ENCODE assay signal across 19 mouse cellular contexts in genomic region chr1:34331767-34332166, GRCm38 (mm10).
DNase-seq lines count a peak whose midpoint lies in the region; ATAC-seq and TF ChIP-seq lines count a peak whose summit lies in the region.
"Had no signal": no experiment of that assay in that cellular context is flagged by ENCODE, and none has a peak within 500 bp of the region (broad histone marks: within the 10 kb centered on the region; RNA-seq: fewer than 3 reads in every experiment).

No protein-coding gene starts in this region.

- H3K9ac ChIP-seq in embryonic facial prominence, embryonic 14.5 days (ENCODE audit: low read depth, low read length) = no peak overlapping the region
- no peak overlapping the region for H3K9ac ChIP-seq in kidney, postnatal 0 days (ENCODE audit: low read depth, low read length)
- H3K9ac ChIP-seq in limb, embryonic 14.5 days (ENCODE audit: low read depth, low read length, severe bottlenecking) = no peak overlapping the region
- no peak overlapping the region for H3K9ac ChIP-seq in stomach, embryonic 16.5 days (ENCODE audit: low read length)
- H3K9ac ChIP-seq in stomach, postnatal 0 days (ENCODE audit: low read length) = no peak overlapping the region
- H3K9ac ChIP-seq: hindbrain, embryonic 12.5 days; kidney, embryonic 15.5 days; limb, embryonic 13.5 days; liver, embryonic 15.5 days; midbrain, embryonic 15.5 days had no signal

- no peak for TF ChIP-seq CTCF in kidney, postnatal 0 days (IDR thresholded peaks at IDR 0.05; ENCODE audit: low read depth)
- no peak for TF ChIP-seq CTCF in stomach, postnatal 0 days (IDR thresholded peaks at IDR 0.05; ENCODE audit: low read depth)

- H3K27me3 ChIP-seq in embryonic facial prominence, embryonic 14.5 days (replicated peaks; ENCODE audit: control insufficient read depth, insufficient read depth, low read length) = no peaks in the 10 kb centered on the region
- no peaks in the 10 kb centered on the region for H3K27me3 ChIP-seq in embryonic facial prominence, embryonic 10.5 days (replicated peaks; ENCODE audit: low read depth, poor library complexity, severe bottlenecking)
- no peaks in the 10 kb centered on the region for H3K27me3 ChIP-seq in kidney, postnatal 0 days (ENCODE audit: insufficient read depth, low read length)
- no peaks in the 10 kb centered on the region for H3K27me3 ChIP-seq in limb, embryonic 14.5 days (ENCODE audit: control insufficient read depth, insufficient read depth, low read length)
- H3K27me3 ChIP-seq in limb, embryonic 10.5 days (ENCODE audit: low read depth, poor library complexity, severe bottlenecking) = no peaks in the 10 kb centered on the region
- no peaks in the 10 kb centered on the region for H3K27me3 ChIP-seq in stomach, embryonic 16.5 days (ENCODE audit: control insufficient read depth, insufficient read depth, low read length)
- no peaks in the 10 kb centered on the region for H3K27me3 ChIP-seq in stomach, postnatal 0 days (ENCODE audit: control insufficient read depth, insufficient read depth, low read length)
- H3K27me3 ChIP-seq: hindbrain, embryonic 12.5 days; kidney, embryonic 15.5 days; limb, embryonic 13.5 days; liver, embryonic 15.5 days; megakaryocyte, embryonic 14.5 days; midbrain, embryonic 15.5 days had no signal

- TF ChIP-seq POLR2A in limb, embryonic 14.5 days (IDR thresholded peaks at IDR 0.05; ENCODE audit: borderline replicate concordance, extremely low read depth, insufficient read depth, insufficient read length) = no peak

- 55% methylated on average over 3 of the region's 3 CpGs for WGBS in embryonic facial prominence, embryonic 14.5 days
- WGBS in embryonic facial prominence, embryonic 10.5 days = 79% methylated on average over 3 of the region's 3 CpGs
- 61% methylated on average over 3 of the region's 3 CpGs for whole genome bisulfite sequencing in kidney, postnatal 0 days
- 35% methylated on average over 3 of the region's 3 CpGs for WGBS in limb, embryonic 14.5 days
- 58% methylated on average over 3 of the region's 3 CpGs for WGBS in limb, embryonic 10.5 days
- WGBS in stomach, embryonic 16.5 days = 60% methylated on average over 3 of the region's 3 CpGs
- WGBS in stomach, postnatal 0 days = 42% methylated on average over 3 of the region's 3 CpGs

- TF ChIP-seq EP300 in stomach, postnatal 0 days (optimal IDR thresholded peaks at IDR 0.05) = no peak

- DNase-seq in embryonic facial prominence, embryonic 14.5 days (ENCODE audit: low spot score) = peak; percentile 45
- no peak for DNase-seq in embryonic facial prominence, embryonic 10.5 days (ENCODE audit: low spot score)
- peak; percentile 38 for DNase-seq in kidney, postnatal 0 days (ENCODE audit: low spot score)
- DNase-seq in kidney, adult 18-20 months = no peak
- DNase-seq in limb, embryonic 14.5 days (ENCODE audit: low spot score) = peak; percentile 47
- no peak for DNase-seq in limb, embryonic 10.5 days (ENCODE audit: low spot score)
- DNase-seq in stomach, postnatal 0 days (ENCODE audit: low spot score) = no peak
- DNase-seq: cerebellum, postnatal 10 days; thymus, postnatal 36 days had no signal

- H3K4me1 ChIP-seq in embryonic facial prominence, embryonic 14.5 days (ENCODE audit: control insufficient read depth, insufficient read depth, low read length) = peaks cover 3% of the 10 kb centered on the region; the same call in 1 of the 2 replicates
- H3K4me1 ChIP-seq in embryonic facial prominence, embryonic 10.5 days = no peaks in the 10 kb centered on the region
- H3K4me1 ChIP-seq in kidney, postnatal 0 days (replicated peaks; ENCODE audit: insufficient read depth, low read length) = no peaks in the 10 kb centered on the region
- H3K4me1 ChIP-seq in limb, embryonic 14.5 days (ENCODE audit: control insufficient read depth, insufficient read depth, low read length) = 0 out of 2 replicates have a peak, but pooled peaks cover 3% of the 10 kb centered on the region
- no peaks in the 10 kb centered on the region for H3K4me1 ChIP-seq in limb, embryonic 10.5 days
- peaks cover 6% of the 10 kb centered on the region; the same call in 1 of the 2 replicates for H3K4me1 ChIP-seq in stomach, embryonic 16.5 days (ENCODE audit: control insufficient read depth, insufficient read depth, low read length)
- H3K4me1 ChIP-seq in stomach, postnatal 0 days (replicated peaks; ENCODE audit: control insufficient read depth, insufficient read depth) = no peaks in the 10 kb centered on the region
- H3K4me1 ChIP-seq: hindbrain, embryonic 12.5 days; kidney, embryonic 15.5 days; limb, embryonic 13.5 days; liver, embryonic 15.5 days; megakaryocyte, embryonic 14.5 days; midbrain, embryonic 15.5 days had no signal

- no peak for ATAC-seq in embryonic facial prominence, embryonic 14.5 days (ENCODE audit: low read depth)
- no peak for ATAC-seq in kidney, postnatal 0 days (replicated peaks; ENCODE audit: low FRiP score, low read depth)
- no peak for ATAC-seq in limb, embryonic 14.5 days (ENCODE audit: low FRiP score, low read depth)
- ATAC-seq in stomach, embryonic 16.5 days (ENCODE audit: insufficient read depth, low FRiP score) = no peak
- ATAC-seq in stomach, postnatal 0 days (ENCODE audit: low FRiP score, low TSS enrichment) = no peak
- ATAC-seq: CD4-positive, CD25-positive, alpha-beta regulatory T cell, adult 4 months; inflammation-experienced regulatory T-cells, adult 6 months; midbrain, embryonic 15.5 days had no signal

- no peak overlapping the region for H3K4me3 ChIP-seq in embryonic facial prominence, embryonic 14.5 days (ENCODE audit: low read depth, low read length)
- no peak overlapping the region for H3K4me3 ChIP-seq in embryonic facial prominence, embryonic 10.5 days
- no peak overlapping the region for H3K4me3 ChIP-seq in kidney, postnatal 0 days (replicated peaks; ENCODE audit: low read depth, low read length)
- no peak overlapping the region for H3K4me3 ChIP-seq in limb, embryonic 14.5 days (replicated peaks; ENCODE audit: low read length)
- no peak overlapping the region for H3K4me3 ChIP-seq in limb, embryonic 10.5 days
- H3K4me3 ChIP-seq in stomach, embryonic 16.5 days (replicated peaks; ENCODE audit: low read length) = no peak overlapping the region
- H3K4me3 ChIP-seq in stomach, postnatal 0 days (ENCODE audit: low read depth, low read length) = no peak overlapping the region
- H3K4me3 ChIP-seq: hindbrain, embryonic 12.5 days; kidney, embryonic 15.5 days; limb, embryonic 13.5 days; liver, embryonic 15.5 days; megakaryocyte, embryonic 14.5 days; midbrain, embryonic 15.5 days had no signal

- no peak overlapping the region for H3K4me2 ChIP-seq in embryonic facial prominence, embryonic 14.5 days (ENCODE audit: low read depth, low read length)
- no peak overlapping the region for H3K4me2 ChIP-seq in kidney, postnatal 0 days (ENCODE audit: low read length)
- H3K4me2 ChIP-seq in limb, embryonic 14.5 days (replicated peaks; ENCODE audit: low read depth, low read length, severe bottlenecking) = no peak overlapping the region
- H3K4me2 ChIP-seq in stomach, embryonic 16.5 days (ENCODE audit: low read depth, low read length) = no peak overlapping the region
- no peak overlapping the region for H3K4me2 ChIP-seq in stomach, postnatal 0 days (replicated peaks; ENCODE audit: low read depth)
- H3K4me2 ChIP-seq: hindbrain, embryonic 12.5 days; kidney, embryonic 15.5 days; limb, embryonic 13.5 days; liver, embryonic 15.5 days; midbrain, embryonic 15.5 days had no signal

- H3K27ac ChIP-seq in embryonic facial prominence, embryonic 14.5 days (replicated peaks; ENCODE audit: low read depth, low read length) = no peak overlapping the region
- no peak overlapping the region for H3K27ac ChIP-seq in embryonic facial prominence, embryonic 10.5 days (replicated peaks)
- no peak overlapping the region for H3K27ac ChIP-seq in kidney, postnatal 0 days
- H3K27ac ChIP-seq in limb, embryonic 14.5 days (replicated peaks; ENCODE audit: low read depth, low read length) = no peak overlapping the region
- no peak overlapping the region for H3K27ac ChIP-seq in limb, embryonic 10.5 days
- H3K27ac ChIP-seq in stomach, embryonic 16.5 days (ENCODE audit: low read length) = 0 out of 2 replicates have a peak overlapping the region, but pooled peaks have one; percentile 3
- no peak overlapping the region for H3K27ac ChIP-seq in stomach, postnatal 0 days (replicated peaks)
- H3K27ac ChIP-seq: hindbrain, embryonic 12.5 days; kidney, embryonic 15.5 days; limb, embryonic 13.5 days; liver, embryonic 15.5 days; midbrain, embryonic 15.5 days had no signal

- no peaks in the 10 kb centered on the region for H3K36me3 ChIP-seq in embryonic facial prominence, embryonic 14.5 days (ENCODE audit: control insufficient read depth, insufficient read depth, low read length)
- no peaks in the 10 kb centered on the region for H3K36me3 ChIP-seq in embryonic facial prominence, embryonic 10.5 days (replicated peaks)
- H3K36me3 ChIP-seq in kidney, postnatal 0 days (ENCODE audit: insufficient read depth, low read length) = no peaks in the 10 kb centered on the region
- no peaks in the 10 kb centered on the region for H3K36me3 ChIP-seq in limb, embryonic 14.5 days (ENCODE audit: control insufficient read depth, insufficient read depth, low read length)
- H3K36me3 ChIP-seq in limb, embryonic 10.5 days = no peaks in the 10 kb centered on the region
- H3K36me3 ChIP-seq in stomach, embryonic 16.5 days (ENCODE audit: control insufficient read depth, insufficient read depth, low read length) = no peaks in the 10 kb centered on the region
- H3K36me3 ChIP-seq in stomach, postnatal 0 days (ENCODE audit: control insufficient read depth, insufficient read depth, low read length) = no peaks in the 10 kb centered on the region
- H3K36me3 ChIP-seq: G1E; hindbrain, embryonic 12.5 days; kidney, embryonic 15.5 days; limb, embryonic 13.5 days; liver, embryonic 15.5 days; midbrain, embryonic 15.5 days had no signal

- H3K9me3 ChIP-seq in embryonic facial prominence, embryonic 14.5 days (ENCODE audit: control insufficient read depth, low read length) = no peaks in the 10 kb centered on the region
- no peaks in the 10 kb centered on the region for H3K9me3 ChIP-seq in embryonic facial prominence, embryonic 10.5 days
- H3K9me3 ChIP-seq in kidney, postnatal 0 days (replicated peaks; ENCODE audit: low read length) = no peaks in the 10 kb centered on the region
- no peaks in the 10 kb centered on the region for H3K9me3 ChIP-seq in limb, embryonic 14.5 days (ENCODE audit: control insufficient read depth, low read length)
- no peaks in the 10 kb centered on the region for H3K9me3 ChIP-seq in limb, embryonic 10.5 days (replicated peaks)
- H3K9me3 ChIP-seq in stomach, embryonic 16.5 days (replicated peaks; ENCODE audit: control insufficient read depth, low read length) = no peaks in the 10 kb centered on the region
- H3K9me3 ChIP-seq in stomach, postnatal 0 days (ENCODE audit: control insufficient read depth, low read length) = no peaks in the 10 kb centered on the region
- H3K9me3 ChIP-seq: G1E; hindbrain, embryonic 12.5 days; kidney, embryonic 15.5 days; limb, embryonic 13.5 days; liver, embryonic 15.5 days; megakaryocyte, embryonic 14.5 days; midbrain, embryonic 15.5 days had no signal

Comparison
In these comparisons a context has a peak if more than half of its experiments do, and no peak if none do; other contexts are left out.
1. DNase-seq: peak in embryonic facial prominence, embryonic 14.5 days (single experiment), kidney, postnatal 0 days (single experiment) and limb, embryonic 14.5 days (single experiment); none in embryonic facial prominence, embryonic 10.5 days (single experiment), kidney, adult 18-20 months (single experiment), limb, embryonic 10.5 days (single experiment) and stomach, postnatal 0 days (single experiment).